Mouse (Mus musculus): ENCODE measurements at regions not wholly inside any gene's neighbourhood (a gene's known extent, or its start where the extent isn't known, plus 50 kb on each side); places are given as distances from the start of the nearest gene placed in this dataset.

DNA sequence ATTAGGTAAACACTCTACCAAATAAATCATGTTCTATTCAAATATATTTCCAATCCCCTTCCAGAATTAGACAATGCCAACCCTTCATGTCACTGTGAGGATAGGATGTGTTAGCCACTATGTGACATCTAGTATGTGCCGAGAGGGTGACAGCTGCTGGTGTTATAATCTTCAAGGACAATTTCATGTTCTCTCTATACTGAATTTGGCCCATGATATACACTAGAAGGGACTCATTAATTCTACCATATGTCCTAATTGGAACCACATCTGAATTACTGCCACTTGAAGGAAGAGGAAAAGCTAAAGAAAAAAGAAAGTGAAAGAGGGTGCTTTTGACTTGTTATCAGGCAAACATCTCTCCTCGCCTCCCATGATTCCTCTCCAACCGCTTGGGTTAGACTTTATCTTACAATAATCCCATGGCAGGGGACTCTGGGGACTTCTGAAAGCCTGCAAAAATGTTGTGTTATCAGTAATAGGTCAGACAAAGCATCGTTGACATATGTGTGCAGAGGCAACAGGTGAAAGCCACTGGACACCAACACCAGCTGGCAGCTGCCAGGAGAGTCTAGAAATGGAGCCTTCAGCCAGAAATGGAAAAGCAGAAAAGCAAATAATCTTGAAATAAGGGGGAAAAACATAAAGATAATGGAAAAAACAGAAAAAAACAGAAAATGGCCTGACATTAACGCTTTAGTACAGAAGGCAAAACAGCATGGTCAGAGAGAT lies 131.7 kb upstream of the Hs6st1 start:
- TF ChIP-seq CTCF (IDR thresholded peaks at IDR 0.05; ENCODE audit: insufficient read depth, low read length) = no peak
- no peak for TF ChIP-seq POLR2A (IDR thresholded peaks at IDR 0.05; ENCODE audit: borderline replicate concordance, extremely low read depth, low read depth, low read length)

Data from lung, adult 2 months (tissue).